Mouse (Mus musculus) left cerebral cortex, adult 2 months (tissue): Measurements from ENCODE around the gene Syndig1. TPM values are rescaled to one million over a fixed set of nuclear protein-coding genes. Genes with fewer than 3 reads are reported as not detected.
A peak's percentile ranks its signal among the peaks of the same experiment; 100 is the strongest.

Source experiments
- DNase-seq, 2 experiments: peaks; one replicate each; pipeline ENCODE4 v3.0.0; 2021 to 2022; ENCODE audit warnings: low spot score in 2 of 2, mixed read lengths in 1 of 2; ENCODE audit errors: extremely low spot score in 1 of 2
- H3K27ac ChIP-seq: fragments of 200-600 bp; 2 replicates; pipeline ENCODE4 v1.8.1; 2022
- H3K4me3 ChIP-seq: fragments of 200-600 bp; 2 replicates; pipeline ENCODE4 v1.8.1; 2022
- CTCF ChIP-seq: fragments of 200-600 bp; IDR thresholded peaks from 2 replicates; pipeline ENCODE4 v1.8.1; 2022; ENCODE audit warnings: antibody characterized with exemption, mild to moderate bottlenecking, moderate library complexity
- intact Hi-C: fragments of 180-260 bp; cut with DNase I; formaldehyde crosslinking; loops from one replicate; pipeline ENCODE4 v1.15.1; 2025
- long read RNA-seq, 2 experiments: library from polyadenylated mRNA; stranded (forward); transcript quantifications; one replicate each; pipeline ENCODE4 v2.0.0; 2021; ENCODE audit warnings: borderline mapping rate in 2 of 2
- total RNA-seq, 2 experiments: library from RNA; stranded (reverse); gene quantifications; 2 replicates each; pipeline ENCODE4 v1.2.3; 2021

Syndig1 gene
- total RNA-seq, result 10 to 100 TPM; 61.0 to 62.6 TPM
- long read RNA-seq, experiment 1, transcript Syndig1-202 (4 exons, 2,050 nt), result major isoform, 33 of 76 reads
- long read RNA-seq, experiment 1, partial matches to known transcripts, result 6 of 76 reads
- long read RNA-seq, experiment 1, other reads (novel, unspliced or antisense), result 37 of 76 reads
- long read RNA-seq, experiment 2, transcript Syndig1-202 (4 exons, 2,050 nt), result major isoform, 16 of 50 reads
- long read RNA-seq, experiment 2, partial matches to known transcripts, result 4 of 50 reads
- long read RNA-seq, experiment 2, other reads (novel, unspliced or antisense), result 30 of 50 reads

GRCm38 (mm10) chr2:149828911-149829310 is at the start of gene Syndig1:
Syndig1 (plus strand) TSS chr2:149829211.
- no peak for TF ChIP-seq CTCF
- intact Hi-C loops, result no loop called here
- DNase-seq, result no peak
- peak within 1 kb of the TSS; percentile 94; the same call in 1 of the 2 replicates for H3K27ac ChIP-seq
- H3K4me3 ChIP-seq, result peak within 1 kb of the TSS; percentile 62

DNA sequence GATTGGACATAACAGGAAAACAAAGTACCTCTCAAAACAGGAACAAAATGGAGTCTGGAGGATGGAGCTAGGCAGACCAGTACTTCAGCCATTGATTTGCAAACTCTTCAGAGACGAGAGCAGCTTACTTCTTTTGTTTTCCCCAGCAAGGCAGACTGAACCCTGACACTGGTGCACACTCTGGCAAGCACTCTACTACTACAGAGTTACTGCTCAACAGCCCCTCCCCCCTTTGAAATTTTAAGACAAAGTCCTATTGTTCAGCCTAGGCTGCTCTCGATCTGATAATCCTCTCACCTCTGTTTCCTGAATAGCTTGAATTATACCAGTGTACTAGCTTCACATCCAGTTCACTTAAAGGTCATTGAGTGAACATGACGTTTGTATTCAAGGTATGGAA is 30.4 kb upstream of the Syndig1 start:
- Histone ChIP-seq H3K4me3 (no peak overlapping the region), H3K27ac (no peak overlapping the region)
- intact Hi-C loops, result no loop called here
- no peak for TF ChIP-seq CTCF
- DNase-seq, result no peak

- intact Hi-C loops, result loop anchor here (1.0 kb wide), 1 partner anchor 37 kb away; no protein-coding TSS in a partner anchor
- DNase-seq, result no peak
- TF ChIP-seq CTCF, result no peak
- no peak overlapping the region for H3K4me3 ChIP-seq
- no peak overlapping the region for H3K27ac ChIP-seq
Measured at GRCm38 (mm10) chr2:149804599-149805140, 24.3 kb upstream of the Syndig1 start.

DNA sequence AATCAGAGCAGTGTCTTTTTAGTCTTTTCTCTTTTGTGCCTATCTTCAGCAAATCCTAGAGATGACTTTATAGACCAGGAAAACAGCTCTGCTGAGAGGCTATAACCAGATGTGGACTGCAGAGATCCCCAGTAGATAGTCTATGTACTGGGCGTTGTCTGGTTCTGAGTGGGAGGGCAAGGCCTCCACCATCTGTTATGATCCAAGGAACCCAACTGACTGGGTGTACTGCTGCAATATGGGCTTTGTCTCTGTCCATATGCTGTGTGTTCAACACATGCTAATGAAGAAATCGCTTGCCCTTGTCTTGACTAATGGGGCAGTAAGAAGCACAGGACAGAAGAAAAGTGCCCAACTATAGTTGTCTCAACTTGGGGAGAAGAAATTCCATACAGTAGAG is 23.8 kb upstream of the Syndig1 start:
- no peak for DNase-seq
- intact Hi-C loops, result loop anchor here (1.0 kb wide), 1 partner anchor 38 kb away; no protein-coding TSS in a partner anchor
- Histone ChIP-seq H3K4me3 (no peak overlapping the region), H3K27ac (no peak overlapping the region)
- no peak for TF ChIP-seq CTCF

GRCm38 (mm10) chr2:149812899-149813298 is 16.1 kb upstream of the Syndig1 start:
- intact Hi-C loops, result no loop called here
- TF ChIP-seq CTCF, result no peak
- H3K4me3 ChIP-seq, result no peak overlapping the region
- no peak overlapping the region for H3K27ac ChIP-seq
- DNase-seq, result no peak

DNA sequence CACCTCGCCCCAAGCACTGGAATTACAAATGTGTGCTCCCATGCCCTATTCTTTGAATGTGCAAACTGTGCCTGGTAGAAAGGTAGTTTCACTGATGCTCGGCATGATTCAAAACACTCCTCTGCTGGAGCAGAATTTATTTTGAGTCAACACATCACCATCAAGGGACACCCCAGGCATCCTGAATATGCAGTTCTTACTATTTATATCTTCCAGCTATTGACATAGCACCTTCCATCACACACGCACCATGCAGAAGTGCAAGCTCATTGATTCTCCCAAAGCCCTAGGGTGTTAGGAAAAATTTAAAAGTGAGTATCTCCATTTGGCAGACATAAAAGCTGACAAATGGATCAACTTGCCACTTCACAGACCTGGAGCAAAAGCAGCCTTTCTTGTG is 10.6 kb upstream of the Syndig1 start:
- H3K27ac ChIP-seq, result no peak overlapping the region
- DNase-seq, result no peak
- H3K4me3 ChIP-seq, result no peak overlapping the region
- TF ChIP-seq CTCF, result no peak
- intact Hi-C loops, result no loop called here

GRCm38 (mm10) chr2:149819751-149820150 is 9.3 kb upstream of the Syndig1 start:
- intact Hi-C loops, result no loop called here
- no peak for TF ChIP-seq CTCF
- H3K27ac ChIP-seq, result no peak overlapping the region
- H3K4me3 ChIP-seq, result no peak overlapping the region
- no peak for DNase-seq

- Histone ChIP-seq H3K27ac (no peak overlapping the region), H3K4me3 (no peak overlapping the region)
- peak; percentile 21 for TF ChIP-seq CTCF
- intact Hi-C loops, result no loop called here
- DNase-seq, result no peak
Measured at GRCm38 (mm10) chr2:149820201-149820600, 8.8 kb upstream of the Syndig1 start.

GRCm38 (mm10) chr2:149829955-149830535 is 1.0 kb downstream of the Syndig1 start:
- Histone ChIP-seq H3K4me3 (peak overlapping the region; percentile 62), H3K27ac (peak overlapping the region; percentile 94)
- no peak for TF ChIP-seq CTCF
- peak; percentile 29 to 43 for DNase-seq
- intact Hi-C loops, result loop anchor here (2.0 to 5.0 kb wide), 6 partner anchors 61 to 408 kb away; no protein-coding TSS in a partner anchor

DNA sequence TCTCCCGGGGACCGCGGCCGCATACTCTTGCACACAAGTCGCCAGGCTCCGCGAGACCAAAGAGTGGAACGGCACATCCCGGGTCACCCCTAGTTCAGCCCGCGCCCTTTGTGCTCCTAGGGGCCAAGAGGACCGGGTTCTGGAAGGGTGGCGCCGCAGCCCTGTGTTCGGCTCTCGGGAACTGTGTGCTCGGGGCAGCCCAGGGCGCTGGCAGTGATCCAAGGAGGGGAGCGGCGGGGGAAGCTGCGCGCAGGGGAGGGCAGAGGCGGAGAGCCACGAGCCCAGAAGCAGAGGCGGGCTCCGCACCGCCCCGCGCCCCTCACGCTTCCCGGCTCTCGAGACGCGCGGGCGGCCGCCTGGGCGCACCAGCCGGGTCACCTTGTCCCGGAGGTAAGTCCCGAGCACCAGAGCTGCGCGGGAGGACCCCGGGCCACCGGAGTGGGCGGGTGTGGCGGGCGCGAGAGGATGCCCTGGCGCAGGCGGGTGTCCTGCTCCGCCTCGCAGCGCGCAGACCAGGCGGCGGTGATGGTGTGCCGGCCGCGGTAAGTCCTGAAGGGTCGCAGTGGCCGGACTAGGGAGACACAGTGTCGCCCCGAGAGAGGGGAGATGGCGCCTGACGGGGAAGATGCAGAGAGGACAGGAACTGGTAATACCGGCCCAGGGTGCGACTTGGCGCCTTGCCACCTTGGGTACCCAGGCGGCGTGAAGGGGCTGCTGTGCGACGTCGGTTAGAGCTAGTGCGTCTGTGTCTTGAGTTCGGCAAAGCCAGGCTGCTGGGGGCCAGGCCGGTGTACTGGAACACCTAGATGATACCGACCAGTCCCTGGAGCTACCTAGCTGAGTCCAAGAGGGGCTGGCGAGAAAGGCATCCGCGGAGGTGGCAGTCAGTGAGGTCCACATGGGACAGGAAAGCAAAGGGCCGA is 1.8 kb downstream of the Syndig1 start, which contains the start of gene C530025M09Rik:
Gene C530025M09Rik, minus strand, starts transcription at position 678 of the 923 bp plus-strand sequence.
- DNase-seq, result peak; percentile 59 to 63
- no peak for TF ChIP-seq CTCF
- intact Hi-C loops, result loop anchor here (2.0 to 5.0 kb wide), 6 partner anchors 62 to 408 kb away; no protein-coding TSS in a partner anchor
- H3K4me3 ChIP-seq, result peak within 1 kb of the TSS; percentile 62
- peak within 1 kb of the TSS; percentile 94 for H3K27ac ChIP-seq
